Mouse (Mus musculus) bone marrow, adult 2 months (tissue): ENCODE measurements around the gene Zc3h12d.

ENCODE experiments used
- CTCF ChIP-seq: fragments of 200-500 bp; IDR thresholded peaks from 2 replicates; pipeline ENCODE4 v1.5.1; 2011; ENCODE audit warnings: low read length, control low read depth; ENCODE audit not compliant: control insufficient read depth, insufficient read depth
- POLR2A ChIP-seq: fragments of 200-500 bp; IDR thresholded peaks from 2 replicates; pipeline ENCODE4 v1.6.1; 2011; ENCODE audit warnings: low read depth, mild to moderate bottlenecking, control low read depth, low read length, borderline replicate concordance; ENCODE audit not compliant: control insufficient read depth

DNA sequence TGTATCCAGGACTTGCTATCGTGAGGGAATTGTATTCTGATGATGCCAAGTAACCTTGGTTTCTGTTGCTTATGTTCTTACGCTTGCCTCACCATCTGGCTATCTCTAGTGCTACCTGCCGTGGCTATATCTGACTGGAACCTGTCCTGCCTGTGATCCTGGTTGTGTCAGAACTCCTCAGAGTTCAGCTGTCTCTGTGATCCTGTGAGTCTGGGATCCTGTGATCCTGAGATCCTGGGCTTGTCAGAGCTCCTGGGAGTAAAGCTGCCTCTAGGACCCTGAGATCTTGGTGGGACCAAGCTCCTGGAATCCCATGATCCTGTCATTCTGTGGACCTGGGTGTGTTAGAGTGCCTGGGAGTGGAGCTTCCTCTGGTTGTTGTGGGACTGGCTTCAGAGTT is 49.7 kb downstream of the Zc3h12d start:
- no peak for TF ChIP-seq CTCF
- no peak for TF ChIP-seq POLR2A
